Mouse (Mus musculus) T-helper 2 cell (primary cell): ENCODE results near the gene Asb5.
"Not testable (repeated sequence)": the region's sequence is repeated elsewhere in the genome, so short reads cannot be mapped to it uniquely, and the experiment has no call there.

Source experiments
- in situ Hi-C: fragments of 300-600 bp; cut with MboI, MseI; formaldehyde crosslinking; loops from one replicate; pipeline ENCODE4 v1.15.1; 2025; ENCODE audit warnings: high pct_unique_total_duplicates

Gene Asb5

GRCm38 (mm10) chr8:54535172-54535571 lies 5.8 kb downstream of the Asb5 start:
- in situ Hi-C loops: no loop called here

- in situ Hi-C loops: no loop called here
Observed at GRCm38 (mm10) chr8:54537285-54537684, 7.9 kb downstream of the Asb5 start.

GRCm38 (mm10) chr8:54541331-54541730 lies 12.0 kb downstream of the Asb5 start:
- in situ Hi-C loops: no loop called here

GRCm38 (mm10) chr8:54548383-54548782 lies 19.0 kb downstream of the Asb5 start:
- in situ Hi-C loops: no loop called here

GRCm38 (mm10) chr8:54550026-54550574 lies 20.7 kb downstream of the Asb5 start:
- in situ Hi-C loops: no loop called here

GRCm38 (mm10) chr8:54554921-54555320 lies 25.5 kb downstream of the Asb5 start:
- in situ Hi-C loops: no loop called here

GRCm38 (mm10) chr8:54562137-54562536 lies 32.8 kb downstream of the Asb5 start:
- in situ Hi-C loops: no loop called here

- in situ Hi-C loops: no loop called here
Observed at GRCm38 (mm10) chr8:54565181-54565580, 35.8 kb downstream of the Asb5 start.

- in situ Hi-C loops: no loop called here
Observed at GRCm38 (mm10) chr8:54565603-54566260, 36.4 kb downstream of the Asb5 start.

- in situ Hi-C loops: no loop called here
Observed at GRCm38 (mm10) chr8:54567168-54567567, 37.8 kb downstream of the Asb5 start.

GRCm38 (mm10) chr8:54570618-54571609 lies 41.5 kb downstream of the Asb5 start:
- in situ Hi-C loops: no loop called here

- in situ Hi-C loops: no loop called here
Observed at GRCm38 (mm10) chr8:54581436-54581835, 52.1 kb downstream of the Asb5 start.

GRCm38 (mm10) chr8:54582886-54583285 lies 53.5 kb downstream of the Asb5 start:
- in situ Hi-C loops: no loop called here

- in situ Hi-C loops: no loop called here
Observed at GRCm38 (mm10) chr8:54594634-54595033, 65.3 kb downstream of the Asb5 start.

- in situ Hi-C loops: no loop called here
Observed at GRCm38 (mm10) chr8:54596051-54596450, 66.7 kb downstream of the Asb5 start.

- in situ Hi-C loops: no loop called here
Observed at GRCm38 (mm10) chr8:54596940-54597339, 67.6 kb downstream of the Asb5 start.

GRCm38 (mm10) chr8:54597386-54597785 lies 68.0 kb downstream of the Asb5 start:
- in situ Hi-C loops: no loop called here

GRCm38 (mm10) chr8:54600671-54601251 lies 71.4 kb downstream of the Asb5 start, which contains the start of gene Spata4:
Gene Spata4 (plus strand): TSS chr8:54600781.
- in situ Hi-C loops: no loop called here

GRCm38 (mm10) chr8:54603440-54603839 lies 74.1 kb downstream of the Asb5 start:
- in situ Hi-C loops: no loop called here

GRCm38 (mm10) chr8:54609336-54609735 lies 80.0 kb downstream of the Asb5 start:
- in situ Hi-C loops: no loop called here

GRCm38 (mm10) chr8:54610238-54610637 lies 80.9 kb downstream of the Asb5 start:
- in situ Hi-C loops: no loop called here

- in situ Hi-C loops: not testable (repeated sequence)
Observed at GRCm38 (mm10) chr8:54616710-54617109, 87.3 kb downstream of the Asb5 start.
